Mouse (Mus musculus): ENCODE measurements around the gene Olfr1368. TPM values are rescaled to one million over a fixed set of nuclear protein-coding genes. Genes with fewer than 3 reads are reported as not detected.

Gene Olfr1368
- not detected in 2 replicates for polyA plus RNA-seq (2014; fragmentation: Nextera tagmentation; extraction: Ambion mirVana)

DNA sequence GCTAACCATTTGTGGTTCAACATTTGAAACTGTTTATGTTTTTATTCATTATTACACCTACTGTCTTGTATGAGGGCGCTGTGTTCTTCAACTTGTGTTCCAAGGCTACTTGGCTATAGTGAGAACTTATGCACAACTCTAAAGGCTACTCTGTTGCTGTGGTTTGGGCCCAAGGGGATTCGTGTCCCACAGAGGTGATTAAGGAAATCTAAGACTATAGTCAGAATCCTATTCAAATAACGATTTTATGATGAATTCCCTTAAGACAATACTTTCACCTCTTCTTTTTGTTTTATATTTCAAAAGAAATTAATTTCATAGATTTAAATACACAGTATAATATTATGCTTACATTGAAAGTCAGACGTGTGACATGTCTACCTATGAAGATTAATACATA is at the start of gene Olfr1368:
Gene Olfr1368 (minus strand): TSS at position 101 of the 400 bp plus-strand sequence.
- no peaks in the 10 kb centered on the region for H3K27me3 ChIP-seq (replicated peaks; ENCODE audit: control insufficient read depth, insufficient read depth, low read length)
- ATAC-seq (replicated peaks; ENCODE audit: low FRiP score, low TSS enrichment, low read depth) (no peak), DNase-seq (ENCODE audit: low spot score) (no peak)
- no peaks in the 10 kb centered on the region for H3K36me3 ChIP-seq (ENCODE audit: control insufficient read depth, insufficient read depth, low read length)
- H3K4me2 ChIP-seq (ENCODE audit: low read length): no peak within 1 kb of the TSS
- WGBS: 70% methylated on average over 4 of the region's 4 CpGs
- no peak within 1 kb of the TSS for H3K4me3 ChIP-seq (ENCODE audit: low read depth, low read length)
- H3K4me1 ChIP-seq (replicated peaks; ENCODE audit: control insufficient read depth, insufficient read depth, low read length): no peaks in the 10 kb centered on the region
- no peak within 1 kb of the TSS for H3K9ac ChIP-seq (ENCODE audit: low read length)
- H3K27ac ChIP-seq (ENCODE audit: low read depth): no peak within 1 kb of the TSS
- H3K9me3 ChIP-seq (ENCODE audit: control insufficient read depth, low read length): no peaks in the 10 kb centered on the region

DNA sequence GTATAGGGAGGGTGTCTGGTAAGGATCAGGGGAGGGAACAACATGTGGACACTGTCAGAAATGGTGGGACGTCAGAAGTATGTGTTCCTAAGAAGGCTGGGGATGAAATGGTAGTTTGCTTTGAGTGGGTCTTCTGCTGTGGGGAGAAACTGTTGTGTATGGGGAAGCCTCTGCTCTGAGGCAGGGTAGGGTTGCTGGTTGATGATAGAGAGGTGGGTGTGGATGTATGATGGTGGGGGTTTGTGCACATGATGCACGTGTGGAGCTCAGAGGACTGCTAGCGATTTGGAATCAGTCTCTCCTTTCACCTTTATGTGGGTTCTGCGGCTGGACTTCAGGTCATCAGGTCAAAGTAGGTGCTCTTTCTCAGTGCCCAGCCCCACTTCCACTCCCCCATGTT is 39.9 kb upstream of the Olfr1368 start:
- H3K4me1 ChIP-seq (replicated peaks; ENCODE audit: control insufficient read depth, insufficient read depth, low read length): peaks cover 19% of the 10 kb centered on the region
- ATAC-seq (replicated peaks; ENCODE audit: low FRiP score, low TSS enrichment, low read depth) (no peak), DNase-seq (ENCODE audit: low spot score) (peak; percentile 25)
- peaks cover 90% of the 10 kb centered on the region for H3K36me3 ChIP-seq (ENCODE audit: control insufficient read depth, insufficient read depth, low read length)
- no peak overlapping the region for H3K27ac ChIP-seq (ENCODE audit: low read depth)
- no peaks in the 10 kb centered on the region for H3K9me3 ChIP-seq (ENCODE audit: control insufficient read depth, low read length)
- H3K4me2 ChIP-seq (ENCODE audit: low read length): no peak overlapping the region
- 72% methylated on average over 4 of the region's 4 CpGs for WGBS
- H3K27me3 ChIP-seq (replicated peaks; ENCODE audit: control insufficient read depth, insufficient read depth, low read length): no peaks in the 10 kb centered on the region
- no peak overlapping the region for H3K4me3 ChIP-seq (ENCODE audit: low read depth, low read length)
- no peak overlapping the region for H3K9ac ChIP-seq (ENCODE audit: low read length)

DNA sequence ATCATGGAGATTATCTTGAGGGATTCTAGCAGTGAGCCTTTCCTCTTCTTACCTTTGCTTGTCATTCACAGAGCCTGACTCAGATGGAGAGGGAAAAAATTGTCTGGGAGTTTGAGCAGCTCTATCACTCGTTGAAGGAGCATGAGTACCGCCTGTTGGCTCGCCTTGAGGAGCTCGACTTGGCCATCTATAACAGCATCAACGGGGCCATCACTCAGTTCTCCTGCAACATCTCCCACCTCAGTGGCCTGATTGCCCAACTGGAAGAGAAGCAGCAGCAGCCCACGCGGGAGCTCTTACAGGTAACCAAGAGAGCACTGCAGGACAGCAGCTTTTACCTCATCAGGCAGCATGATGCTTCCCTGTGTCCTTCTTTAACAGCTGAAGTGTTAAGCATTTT is 38.0 kb upstream of the Olfr1368 start:
- 90% methylated on average over 7 of the region's 7 CpGs for WGBS
- H3K4me2 ChIP-seq (ENCODE audit: low read length): no peak overlapping the region
- peaks cover 72% of the 10 kb centered on the region for H3K36me3 ChIP-seq (ENCODE audit: control insufficient read depth, insufficient read depth, low read length)

DNA sequence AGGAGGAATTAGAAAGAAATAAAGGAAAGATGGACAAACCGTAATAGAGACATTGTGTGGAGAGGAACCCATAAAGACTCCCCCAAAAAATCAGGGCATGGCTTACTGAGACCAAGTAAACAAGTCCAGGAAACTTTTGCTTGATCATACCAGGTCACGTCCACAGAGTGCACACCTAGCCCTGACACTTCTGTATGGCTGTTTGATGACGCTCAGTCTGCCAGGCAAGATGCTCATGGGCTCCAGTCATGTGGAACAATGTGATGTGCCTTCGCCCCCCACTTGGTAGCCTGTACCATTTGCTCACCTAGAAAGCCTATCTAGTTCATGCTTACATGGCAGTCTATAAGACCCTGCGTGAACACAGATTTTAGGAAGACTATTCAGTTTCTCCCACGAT is 37.4 kb upstream of the Olfr1368 start:
- H3K36me3 ChIP-seq (ENCODE audit: control insufficient read depth, insufficient read depth, low read length): peaks cover 66% of the 10 kb centered on the region
- H3K27ac ChIP-seq (ENCODE audit: low read depth): no peak overlapping the region
- 91% methylated on average over 6 of the region's 6 CpGs for WGBS
- H3K9ac ChIP-seq (ENCODE audit: low read length): no peak overlapping the region
- peaks cover 19% of the 10 kb centered on the region for H3K4me1 ChIP-seq (replicated peaks; ENCODE audit: control insufficient read depth, insufficient read depth, low read length)
- DNase-seq (ENCODE audit: low spot score): no peak
- H3K9me3 ChIP-seq (ENCODE audit: control insufficient read depth, low read length): no peaks in the 10 kb centered on the region
- H3K27me3 ChIP-seq (replicated peaks; ENCODE audit: control insufficient read depth, insufficient read depth, low read length): no peaks in the 10 kb centered on the region
- H3K4me2 ChIP-seq (ENCODE audit: low read length): peak overlapping the region; percentile 86; the same call in 1 of the 2 replicates
- no peak for ATAC-seq (replicated peaks; ENCODE audit: low FRiP score, low TSS enrichment, low read depth)
- 0 out of 2 replicates have a peak overlapping the region, but pooled peaks have one; percentile 100 for H3K4me3 ChIP-seq (ENCODE audit: low read depth, low read length)

More for the DNA sequence above, 38.0 kb upstream of the Olfr1368 start:
- DNase-seq (ENCODE audit: low spot score): peak; percentile 38
- Histone ChIP-seq H3K9ac (ENCODE audit: low read length) (no peak overlapping the region), H3K9me3 (ENCODE audit: control insufficient read depth, low read length) (no peaks in the 10 kb centered on the region), H3K4me3 (ENCODE audit: low read depth, low read length) (peak overlapping the region; percentile 2; the same call in 1 of the 2 replicates), H3K4me1 (replicated peaks; ENCODE audit: control insufficient read depth, insufficient read depth, low read length) (peaks cover 19% of the 10 kb centered on the region), H3K27ac (ENCODE audit: low read depth) (no peak overlapping the region), H3K27me3 (replicated peaks; ENCODE audit: control insufficient read depth, insufficient read depth, low read length) (no peaks in the 10 kb centered on the region)
- ATAC-seq (replicated peaks; ENCODE audit: low FRiP score, low TSS enrichment, low read depth): no peak

DNA sequence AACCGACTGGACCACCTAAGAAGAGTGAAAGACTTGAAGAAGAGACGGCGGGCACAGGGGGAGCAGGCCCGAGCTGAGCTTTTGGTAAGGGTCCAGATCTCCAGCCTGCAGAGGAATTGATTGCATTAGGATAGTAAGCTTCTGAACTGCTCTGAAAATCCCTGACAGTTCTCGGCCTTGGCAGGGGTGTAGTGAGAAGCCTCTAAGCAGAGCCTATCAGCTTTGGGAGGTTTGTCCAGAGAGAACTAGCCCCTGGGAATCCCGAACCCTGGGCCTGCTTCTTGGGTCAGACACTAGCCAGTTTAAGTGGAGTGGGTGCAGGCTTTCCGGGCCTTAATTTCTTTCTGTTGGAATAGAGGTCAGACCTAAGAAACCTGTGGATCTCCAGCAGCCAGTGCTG is 36.3 kb upstream of the Olfr1368 start:
- ATAC-seq (replicated peaks; ENCODE audit: low FRiP score, low TSS enrichment, low read depth): no peak
- Histone ChIP-seq H3K9ac (ENCODE audit: low read length) (peak overlapping the region; percentile 95), H3K27ac (ENCODE audit: low read depth) (no peak overlapping the region), H3K9me3 (ENCODE audit: control insufficient read depth, low read length) (no peaks in the 10 kb centered on the region), H3K4me2 (ENCODE audit: low read length) (peak overlapping the region; percentile 86), H3K27me3 (replicated peaks; ENCODE audit: control insufficient read depth, insufficient read depth, low read length) (no peaks in the 10 kb centered on the region), H3K4me1 (replicated peaks; ENCODE audit: control insufficient read depth, insufficient read depth, low read length) (peaks cover 19% of the 10 kb centered on the region), H3K4me3 (ENCODE audit: low read depth, low read length) (peak overlapping the region; percentile 100), H3K36me3 (ENCODE audit: control insufficient read depth, insufficient read depth, low read length) (peaks cover 55% of the 10 kb centered on the region)
- DNase-seq (ENCODE audit: low spot score): no peak
- 63% methylated on average over 7 of the region's 7 CpGs for WGBS

DNA sequence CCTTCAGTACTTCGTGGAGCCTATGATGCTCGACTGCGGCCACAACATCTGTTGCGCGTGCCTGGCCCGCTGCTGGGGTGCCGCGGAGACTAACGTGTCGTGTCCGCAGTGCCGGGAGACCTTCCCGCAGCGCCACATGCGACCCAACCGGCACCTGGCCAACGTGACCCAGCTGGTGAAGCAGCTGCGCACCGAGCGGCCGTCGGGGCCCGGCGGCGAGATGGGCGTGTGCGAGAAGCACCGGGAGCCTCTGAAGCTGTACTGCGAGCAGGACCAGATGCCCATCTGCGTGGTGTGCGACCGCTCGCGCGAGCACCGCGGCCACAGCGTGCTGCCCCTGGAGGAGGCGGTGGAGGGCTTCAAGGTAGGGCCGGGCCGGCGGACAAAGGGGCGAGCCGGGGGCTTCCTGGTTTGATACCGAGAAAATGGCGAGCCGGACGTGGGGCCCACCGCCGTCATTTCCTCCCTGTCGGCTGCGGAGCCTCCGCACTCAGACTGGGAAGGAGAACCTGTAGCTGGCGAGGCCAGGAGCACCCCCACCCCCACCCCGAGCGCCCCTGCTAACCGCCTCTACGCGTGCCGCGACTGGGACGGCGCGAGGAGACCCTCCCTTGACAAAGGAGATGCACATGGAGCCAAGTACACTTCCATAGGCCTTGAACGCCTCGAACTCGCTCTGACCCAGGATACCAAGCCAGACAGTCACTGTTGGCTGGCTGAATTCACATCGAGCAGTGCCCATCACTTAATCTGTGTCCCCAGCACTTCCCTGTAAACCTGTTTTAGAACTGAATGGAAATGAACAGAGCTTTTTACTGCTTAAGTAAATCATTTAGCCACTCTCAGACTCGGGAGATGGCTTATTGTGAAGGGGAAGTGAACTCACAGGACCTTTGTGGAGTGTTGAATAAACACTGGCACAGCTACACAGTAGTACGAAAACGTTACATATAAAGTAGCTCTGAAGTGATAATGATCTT is 35.2 kb upstream of the Olfr1368 start:
- Histone ChIP-seq H3K27ac (ENCODE audit: low read depth) (peak overlapping the region; percentile 96), H3K9me3 (ENCODE audit: control insufficient read depth, low read length) (no peaks in the 10 kb centered on the region), H3K9ac (ENCODE audit: low read length) (peak overlapping the region; percentile 95), H3K4me1 (replicated peaks; ENCODE audit: control insufficient read depth, insufficient read depth, low read length) (peaks cover 19% of the 10 kb centered on the region), H3K4me2 (ENCODE audit: low read length) (peak overlapping the region; percentile 86), H3K4me3 (ENCODE audit: low read depth, low read length) (peak overlapping the region; percentile 100), H3K27me3 (replicated peaks; ENCODE audit: control insufficient read depth, insufficient read depth, low read length) (no peaks in the 10 kb centered on the region), H3K36me3 (ENCODE audit: control insufficient read depth, insufficient read depth, low read length) (peaks cover 44% of the 10 kb centered on the region)
- ATAC-seq (replicated peaks; ENCODE audit: low FRiP score, low TSS enrichment, low read depth) (peak; percentile 32), DNase-seq (ENCODE audit: low spot score) (peak; percentile 79)
- WGBS: under 1% methylated on average over 67 of the region's 71 CpGs

DNA sequence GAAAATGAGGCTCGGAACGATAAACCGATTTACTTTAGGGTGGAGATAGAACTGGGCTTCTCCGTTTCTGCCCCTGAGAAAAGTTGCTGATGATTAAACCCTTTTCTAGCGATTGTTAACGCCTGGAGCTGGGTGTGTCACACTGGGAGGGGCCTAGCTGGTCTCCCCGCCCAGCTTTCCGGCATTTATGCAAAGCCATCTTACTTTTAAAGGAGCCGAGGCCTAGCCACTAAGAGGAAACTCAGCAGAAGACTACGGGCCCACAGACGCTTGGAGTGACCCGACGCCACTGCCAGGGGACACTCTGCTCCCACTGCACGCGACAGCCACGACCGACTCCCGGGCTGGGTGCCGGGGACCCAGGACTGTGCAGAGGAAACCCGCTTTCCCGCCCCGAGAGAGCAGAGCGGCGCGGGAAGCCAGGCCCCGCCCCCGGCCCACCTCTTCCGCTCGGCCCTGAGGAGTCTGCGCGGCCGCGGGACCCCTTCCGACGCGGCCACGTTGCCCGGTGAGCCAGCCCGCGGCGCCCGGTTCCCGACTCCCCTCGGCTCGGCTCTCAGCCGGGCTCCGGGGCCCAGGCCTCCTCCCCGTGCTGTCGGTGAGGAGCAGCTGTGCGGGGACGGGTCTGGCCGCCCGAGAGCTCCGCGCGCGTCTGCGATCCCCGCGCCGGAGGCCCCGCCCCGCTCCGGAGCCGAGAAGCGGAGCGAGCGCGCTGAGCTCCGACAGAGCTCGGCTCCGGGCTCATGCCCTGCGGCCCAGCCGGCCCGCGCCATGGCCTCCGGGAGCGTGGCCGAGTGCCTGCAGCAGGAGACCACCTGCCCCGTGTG is 34.3 kb upstream of the Olfr1368 start:
- Histone ChIP-seq H3K4me3 (ENCODE audit: low read depth, low read length) (peak overlapping the region; percentile 100), H3K9me3 (ENCODE audit: control insufficient read depth, low read length) (no peaks in the 10 kb centered on the region), H3K9ac (ENCODE audit: low read length) (peak overlapping the region; percentile 95), H3K4me2 (ENCODE audit: low read length) (peak overlapping the region; percentile 86), H3K27me3 (replicated peaks; ENCODE audit: control insufficient read depth, insufficient read depth, low read length) (no peaks in the 10 kb centered on the region), H3K27ac (ENCODE audit: low read depth) (peak overlapping the region; percentile 96), H3K4me1 (replicated peaks; ENCODE audit: control insufficient read depth, insufficient read depth, low read length) (peaks cover 14% of the 10 kb centered on the region), H3K36me3 (ENCODE audit: control insufficient read depth, insufficient read depth, low read length) (peaks cover 34% of the 10 kb centered on the region)
- peak; percentile 93 for ATAC-seq (replicated peaks; ENCODE audit: low FRiP score, low TSS enrichment, low read depth)
- peak; percentile 97 for DNase-seq (ENCODE audit: low spot score)
- WGBS: under 1% methylated on average over 79 of the region's 80 CpGs

DNA sequence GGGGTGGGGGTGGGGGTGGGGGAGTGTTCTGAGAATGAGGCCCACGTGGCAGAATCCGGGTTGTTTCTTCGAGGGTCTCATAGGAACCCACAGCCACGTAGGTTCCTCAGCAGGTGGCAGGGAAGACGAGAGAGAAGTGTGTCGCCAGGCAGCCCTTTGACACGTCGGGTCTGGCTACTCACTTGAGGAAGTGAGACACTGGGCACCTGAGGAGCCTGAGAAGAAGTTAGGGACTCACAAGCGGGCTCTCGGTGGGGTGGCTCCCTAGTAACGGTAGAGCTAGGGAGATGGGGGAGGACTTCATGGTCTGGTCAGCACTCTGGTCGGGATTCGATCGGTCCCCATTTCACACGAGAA is 33.7 kb upstream of the Olfr1368 start, which contains the start of gene Trim27:
Gene Trim27 (plus strand): TSS at position 79 of the 357 bp plus-strand sequence.
- Histone ChIP-seq H3K27me3 (replicated peaks; ENCODE audit: control insufficient read depth, insufficient read depth, low read length) (no peaks in the 10 kb centered on the region), H3K4me2 (ENCODE audit: low read length) (peak within 1 kb of the TSS; percentile 86), H3K27ac (ENCODE audit: low read depth) (peak within 1 kb of the TSS; percentile 96), H3K9me3 (ENCODE audit: control insufficient read depth, low read length) (no peaks in the 10 kb centered on the region), H3K4me3 (ENCODE audit: low read depth, low read length) (peak within 1 kb of the TSS; percentile 100), H3K4me1 (replicated peaks; ENCODE audit: control insufficient read depth, insufficient read depth, low read length) (peaks cover 14% of the 10 kb centered on the region), H3K9ac (ENCODE audit: low read length) (peak within 1 kb of the TSS; percentile 95), H3K36me3 (ENCODE audit: control insufficient read depth, insufficient read depth, low read length) (peaks cover 29% of the 10 kb centered on the region)
- ATAC-seq (replicated peaks; ENCODE audit: low FRiP score, low TSS enrichment, low read depth) (peak; percentile 50), DNase-seq (ENCODE audit: low spot score) (no peak)
- WGBS: under 1% methylated on average over 15 of the region's 15 CpGs

Measured in intestine, embryonic 14.5 days (tissue).